Mouse (Mus musculus) liver, embryonic 15.5 days (tissue): ENCODE data around the gene Pdx1. TPM values are rescaled to one million over a fixed set of nuclear protein-coding genes. Genes with fewer than 3 reads are reported as not detected.

ENCODE experiments used
- ATAC-seq: fragments of 200-750 bp; cut with Nextera tagmentation; 2 replicates; pipeline ENCODE4 v1.8.0; 2017; ENCODE audit warnings: moderate number of reproducible peaks, mild to moderate bottlenecking, moderate library complexity; ENCODE audit not compliant: insufficient read depth
- H3K27ac ChIP-seq: fragments of 300-500 bp; sonication (generic); replicated peaks from 2 replicates; pipeline ENCODE4 v1.5.1; 2015; ENCODE audit warnings: mild to moderate bottlenecking, inconsistent platforms
- H3K27me3 ChIP-seq: fragments of 300-500 bp; sonication (generic); 2 replicates; pipeline ENCODE4 v1.6.1; 2015; ENCODE audit warnings: mild to moderate bottlenecking, inconsistent platforms
- H3K36me3 ChIP-seq: fragments of 300-500 bp; sonication (generic); replicated peaks from 2 replicates; pipeline ENCODE4 v1.6.1; 2015; ENCODE audit warnings: moderate library complexity, mild to moderate bottlenecking, inconsistent platforms
- H3K4me1 ChIP-seq: fragments of 300-500 bp; sonication (generic); replicated peaks from 2 replicates; pipeline ENCODE4 v1.6.1; 2015; ENCODE audit warnings: inconsistent platforms
- H3K4me2 ChIP-seq: fragments of 300-500 bp; sonication (generic); 2 replicates; pipeline ENCODE4 v1.6.1; 2015; ENCODE audit warnings: moderate library complexity, mild to moderate bottlenecking, inconsistent platforms
- H3K4me3 ChIP-seq: fragments of 300-500 bp; sonication (generic); replicated peaks from 2 replicates; pipeline ENCODE4 v1.5.1; 2015; ENCODE audit warnings: mild to moderate bottlenecking, inconsistent platforms
- H3K9ac ChIP-seq: fragments of 300-500 bp; sonication (generic); 2 replicates; pipeline ENCODE4 v1.6.1; 2015; ENCODE audit warnings: moderate library complexity, mild to moderate bottlenecking, inconsistent platforms
- H3K9me3 ChIP-seq: fragments of 300-500 bp; sonication (generic); replicated peaks from 2 replicates; pipeline ENCODE4 v1.6.1; 2016; ENCODE audit warnings: inconsistent platforms
- WGBS: fragments of 180-500 bp; shearing (Covaris S2); methylation state at CpG from one replicate; pipeline ENCODE4 v1.1.7; 2015; ENCODE audit warnings: mixed read lengths; ENCODE audit not compliant: insufficient replicate concordance; 5-methylcytosine and 5-hydroxymethylcytosine counted together
- polyA plus RNA-seq: library from polyadenylated mRNA; unstranded; fragments of >200 nt; fragmentation: Nextera tagmentation; extraction: Ambion mirVana; gene quantifications from 2 replicates; pipeline ENCODE4 v1.2.1, GENCODE M21; 2015

The Pdx1 gene
- polyA plus RNA-seq = not detected in 2 replicates

DNA sequence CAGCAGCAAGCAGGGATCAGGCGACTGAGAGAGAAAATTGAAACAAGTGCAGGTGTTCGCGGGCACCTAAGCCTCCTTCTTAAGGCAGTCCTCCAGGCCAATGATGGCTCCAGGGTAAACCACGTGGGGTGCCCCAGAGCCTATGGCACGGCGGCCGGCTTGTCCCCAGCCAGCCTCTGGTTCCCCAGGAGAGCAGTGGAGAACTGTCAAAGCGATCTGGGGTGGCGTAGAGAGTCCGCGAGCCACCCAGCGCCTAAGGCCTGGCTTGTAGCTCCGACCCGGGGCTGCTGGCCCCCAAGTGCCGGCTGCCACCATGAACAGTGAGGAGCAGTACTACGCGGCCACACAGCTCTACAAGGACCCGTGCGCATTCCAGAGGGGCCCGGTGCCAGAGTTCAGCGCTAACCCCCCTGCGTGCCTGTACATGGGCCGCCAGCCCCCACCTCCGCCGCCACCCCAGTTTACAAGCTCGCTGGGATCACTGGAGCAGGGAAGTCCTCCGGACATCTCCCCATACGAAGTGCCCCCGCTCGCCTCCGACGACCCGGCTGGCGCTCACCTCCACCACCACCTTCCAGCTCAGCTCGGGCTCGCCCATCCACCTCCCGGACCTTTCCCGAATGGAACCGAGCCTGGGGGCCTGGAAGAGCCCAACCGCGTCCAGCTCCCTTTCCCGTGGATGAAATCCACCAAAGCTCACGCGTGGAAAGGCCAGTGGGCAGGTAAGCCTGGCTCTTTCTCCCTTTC, at the start of gene Pdx1:
Gene Pdx1, plus strand, starts transcription at position 34 of the 747 bp plus-strand sequence.
- Histone ChIP-seq H3K27ac (no peak within 1 kb of the TSS), H3K4me2 (peak within 1 kb of the TSS; percentile 33), H3K9me3 (no peaks in the 10 kb centered on the region), H3K9ac (no peak within 1 kb of the TSS), H3K36me3 (no peaks in the 10 kb centered on the region), H3K4me3 (no peak within 1 kb of the TSS), H3K27me3 (peaks cover 99% of the 10 kb centered on the region), H3K4me1 (no peaks in the 10 kb centered on the region)
- ATAC-seq = no peak
- 1% methylated on average over 44 of the region's 44 CpGs for WGBS

GRCm38 (mm10) chr5:147227354-147228112, 42.2 kb upstream of the Pdx1 start:
- WGBS = 14% methylated on average over 25 of the region's 25 CpGs
- no peak overlapping the region for H3K4me3 ChIP-seq
- H3K9me3 ChIP-seq = no peaks in the 10 kb centered on the region
- H3K27me3 ChIP-seq = peaks cover 47% of the 10 kb centered on the region
- H3K36me3 ChIP-seq = no peaks in the 10 kb centered on the region
- H3K4me2 ChIP-seq = no peak overlapping the region
- H3K27ac ChIP-seq = no peak overlapping the region
- no peak; the same call in 1 of the 2 replicates for ATAC-seq
- no peak overlapping the region for H3K9ac ChIP-seq
- H3K4me1 ChIP-seq = no peaks in the 10 kb centered on the region

DNA sequence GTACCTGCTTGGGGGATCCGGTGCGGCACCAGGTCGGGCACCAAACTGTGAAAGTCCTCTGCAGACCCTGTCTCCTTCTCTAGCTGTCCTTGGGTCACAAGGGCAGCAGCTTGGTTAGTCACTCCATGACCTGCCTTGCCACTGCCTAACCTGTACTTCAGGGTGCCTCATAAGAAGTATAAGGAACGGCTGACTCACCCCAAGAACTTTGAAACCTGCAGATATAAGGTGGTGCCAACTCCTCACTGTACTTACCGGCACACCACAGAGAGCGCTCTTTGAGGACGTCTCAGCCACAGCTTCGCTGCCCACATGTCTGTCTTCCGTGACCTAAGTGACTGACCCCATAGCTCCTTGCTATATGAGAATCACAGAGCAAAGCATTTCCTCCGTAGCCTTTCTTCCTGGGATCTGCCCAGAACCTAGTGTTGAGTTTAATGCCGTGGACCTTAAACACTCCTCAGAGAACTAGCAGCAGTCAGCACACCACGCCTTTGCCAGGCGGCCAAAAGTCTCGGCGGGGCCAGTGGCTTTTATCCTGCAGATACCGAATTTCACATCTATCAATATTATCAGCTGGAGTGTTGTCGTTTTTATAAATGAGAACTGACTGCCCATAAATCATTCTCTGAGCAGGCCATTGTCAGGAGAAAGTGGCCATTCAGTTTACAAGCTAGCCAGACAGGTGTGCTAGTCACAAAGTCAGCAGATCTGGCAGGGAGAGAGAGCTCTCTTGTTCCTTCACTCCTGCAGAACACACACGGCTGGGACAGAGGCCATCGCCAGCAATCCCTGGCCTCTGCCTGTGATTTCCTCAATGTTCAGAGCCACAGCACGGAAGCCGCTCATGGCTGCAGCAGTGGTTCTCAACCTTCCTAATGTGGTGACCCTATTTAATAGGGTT, 34.1 kb upstream of the Pdx1 start:
- H3K9me3 ChIP-seq = no peaks in the 10 kb centered on the region
- WGBS = 62% methylated on average over 21 of the region's 21 CpGs
- H3K27me3 ChIP-seq = no peaks in the 10 kb centered on the region
- no peaks in the 10 kb centered on the region for H3K36me3 ChIP-seq
- no peak overlapping the region for H3K27ac ChIP-seq
- H3K9ac ChIP-seq = no peak overlapping the region
- H3K4me1 ChIP-seq = no peaks in the 10 kb centered on the region
- H3K4me2 ChIP-seq = no peak overlapping the region
- no peak overlapping the region for H3K4me3 ChIP-seq
- ATAC-seq = no peak

GRCm38 (mm10) chr5:147243908-147244307, 25.9 kb upstream of the Pdx1 start:
- 54% methylated on average over 7 of the region's 7 CpGs for WGBS
- H3K9ac ChIP-seq = no peak overlapping the region
- H3K9me3 ChIP-seq = no peaks in the 10 kb centered on the region
- H3K36me3 ChIP-seq = no peaks in the 10 kb centered on the region
- no peaks in the 10 kb centered on the region for H3K4me1 ChIP-seq
- H3K4me2 ChIP-seq = no peak overlapping the region
- H3K27me3 ChIP-seq = peaks cover 5% of the 10 kb centered on the region; the same call in 1 of the 2 replicates
- H3K4me3 ChIP-seq = no peak overlapping the region
- no peak overlapping the region for H3K27ac ChIP-seq
- ATAC-seq = no peak

GRCm38 (mm10) chr5:147260189-147260588, 9.6 kb upstream of the Pdx1 start:
- Histone ChIP-seq H3K27me3 (peaks cover 8% of the 10 kb centered on the region), H3K36me3 (no peaks in the 10 kb centered on the region), H3K4me1 (no peaks in the 10 kb centered on the region), H3K4me3 (no peak overlapping the region), H3K9ac (no peak overlapping the region), H3K9me3 (no peaks in the 10 kb centered on the region), H3K4me2 (no peak overlapping the region), H3K27ac (no peak overlapping the region)
- WGBS = 60% methylated on average over 1 of the region's 1 CpGs
- ATAC-seq = no peak

GRCm38 (mm10) chr5:147260778-147261177, 9.0 kb upstream of the Pdx1 start:
- H3K4me2 ChIP-seq = no peak overlapping the region
- WGBS = 55% methylated on average over 4 of the region's 4 CpGs
- ATAC-seq = no peak
- H3K4me1 ChIP-seq = no peaks in the 10 kb centered on the region
- no peak overlapping the region for H3K27ac ChIP-seq
- no peak overlapping the region for H3K9ac ChIP-seq
- H3K4me3 ChIP-seq = no peak overlapping the region
- H3K27me3 ChIP-seq = peaks cover 14% of the 10 kb centered on the region
- no peaks in the 10 kb centered on the region for H3K36me3 ChIP-seq
- H3K9me3 ChIP-seq = no peaks in the 10 kb centered on the region

GRCm38 (mm10) chr5:147261899-147262541, 7.7 kb upstream of the Pdx1 start:
- H3K9me3 ChIP-seq = no peaks in the 10 kb centered on the region
- WGBS = 40% methylated on average over 11 of the region's 11 CpGs
- H3K27me3 ChIP-seq = peaks cover 27% of the 10 kb centered on the region
- no peak overlapping the region for H3K27ac ChIP-seq
- H3K9ac ChIP-seq = no peak overlapping the region
- ATAC-seq = no peak
- no peaks in the 10 kb centered on the region for H3K4me1 ChIP-seq
- no peak overlapping the region for H3K4me3 ChIP-seq
- no peaks in the 10 kb centered on the region for H3K36me3 ChIP-seq
- H3K4me2 ChIP-seq = no peak overlapping the region

GRCm38 (mm10) chr5:147263945-147264344, 5.8 kb upstream of the Pdx1 start:
- no peak overlapping the region for H3K27ac ChIP-seq
- H3K4me1 ChIP-seq = no peaks in the 10 kb centered on the region
- peaks cover 46% of the 10 kb centered on the region for H3K27me3 ChIP-seq
- no peak overlapping the region for H3K4me3 ChIP-seq
- no peak overlapping the region for H3K9ac ChIP-seq
- 18% methylated on average over 4 of the region's 4 CpGs for WGBS
- ATAC-seq = no peak
- H3K36me3 ChIP-seq = no peaks in the 10 kb centered on the region
- H3K9me3 ChIP-seq = no peaks in the 10 kb centered on the region
- H3K4me2 ChIP-seq = no peak overlapping the region

DNA sequence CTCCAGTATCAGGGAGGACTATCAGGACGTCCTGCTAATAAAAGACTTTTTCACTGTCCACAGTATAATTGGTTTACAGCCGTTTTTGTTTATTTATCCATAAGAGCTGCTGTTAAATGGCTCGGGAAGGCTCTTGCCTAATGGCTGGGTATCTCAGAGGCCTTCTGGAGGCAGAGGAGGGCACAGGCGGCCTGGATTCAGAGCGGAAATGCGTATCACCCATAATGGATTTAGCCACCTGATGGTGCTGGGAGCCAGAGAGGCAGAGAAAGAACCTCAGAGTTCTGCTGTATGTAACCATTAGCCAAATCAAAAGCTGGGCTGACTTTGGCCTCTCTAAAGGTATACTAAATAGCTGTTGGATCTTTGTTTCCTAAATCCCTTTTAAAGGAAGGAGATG, 2.3 kb upstream of the Pdx1 start:
- Histone ChIP-seq H3K4me2 (no peak overlapping the region), H3K4me3 (no peak overlapping the region), H3K27ac (no peak overlapping the region), H3K9ac (no peak overlapping the region), H3K9me3 (no peaks in the 10 kb centered on the region), H3K27me3 (peaks cover 80% of the 10 kb centered on the region), H3K36me3 (no peaks in the 10 kb centered on the region), H3K4me1 (no peaks in the 10 kb centered on the region)
- 12% methylated on average over 6 of the region's 6 CpGs for WGBS
- no peak for ATAC-seq

- Histone ChIP-seq H3K4me1 (no peaks in the 10 kb centered on the region), H3K4me2 (no peak overlapping the region), H3K9ac (no peak overlapping the region), H3K9me3 (no peaks in the 10 kb centered on the region), H3K27ac (no peak overlapping the region), H3K4me3 (no peak overlapping the region), H3K36me3 (no peaks in the 10 kb centered on the region), H3K27me3 (peaks cover 90% of the 10 kb centered on the region)
- WGBS = 6% methylated on average over 8 of the region's 8 CpGs
- ATAC-seq = no peak
Measured at GRCm38 (mm10) chr5:147268728-147269127, 1.0 kb upstream of the Pdx1 start.
